Mouse (Mus musculus): ENCODE results near the gene Cdkn1a. TPM values are rescaled to one million over a fixed set of nuclear protein-coding genes. Genes with fewer than 3 reads are reported as not detected.
"Not testable (repeated sequence)": the region's sequence is repeated elsewhere in the genome, so short reads cannot be mapped to it uniquely, and the experiment has no call there.

The Cdkn1a gene
- polyA plus RNA-seq (2014; fragmentation: Nextera tagmentation; extraction: Ambion mirVana): 12.2 and 13.8 TPM in 2 replicates

- H3K4me2 ChIP-seq: no peak within 1 kb of the TSS
- peaks cover 28% of the 10 kb centered on the region for H3K27me3 ChIP-seq (replicated peaks; ENCODE audit: control insufficient read depth, insufficient read depth, low read length)
- ATAC-seq (replicated peaks; ENCODE audit: low FRiP score) (no peak), DNase-seq (ENCODE audit: low spot score) (no peak)
- H3K9me3 ChIP-seq (ENCODE audit: control insufficient read depth, low read length): no peaks in the 10 kb centered on the region
- H3K9ac ChIP-seq (ENCODE audit: low read depth, low read length): no peak within 1 kb of the TSS
- WGBS: 83% methylated on average over 3 of the region's 3 CpGs
- H3K36me3 ChIP-seq (ENCODE audit: control insufficient read depth, insufficient read depth, low read length): no peaks in the 10 kb centered on the region
- H3K27ac ChIP-seq (ENCODE audit: low read depth, low read length): no peak within 1 kb of the TSS
- H3K4me1 ChIP-seq (replicated peaks; ENCODE audit: control insufficient read depth, insufficient read depth, low read length): peaks cover 11% of the 10 kb centered on the region
- H3K4me3 ChIP-seq (ENCODE audit: low read depth, low read length): no peak within 1 kb of the TSS
Observed at GRCm38 (mm10) chr17:29090776-29091175, at the start of gene Cdkn1a. Gene Cdkn1a (plus strand): TSS chr17:29090976.

- not testable (repeated sequence) for H3K4me2 ChIP-seq; H3K27ac ChIP-seq (ENCODE audit: low read depth, low read length); H3K27me3 ChIP-seq (replicated peaks; ENCODE audit: control insufficient read depth, insufficient read depth, low read length); DNase-seq (ENCODE audit: low spot score); H3K9ac ChIP-seq (ENCODE audit: low read depth, low read length); H3K4me3 ChIP-seq (ENCODE audit: low read depth, low read length); ATAC-seq (replicated peaks; ENCODE audit: low FRiP score); H3K9me3 ChIP-seq (ENCODE audit: control insufficient read depth, low read length)
- Histone ChIP-seq H3K4me1 (replicated peaks; ENCODE audit: control insufficient read depth, insufficient read depth, low read length) (peaks cover 13% of the 10 kb centered on the region), H3K36me3 (ENCODE audit: control insufficient read depth, insufficient read depth, low read length) (peaks cover 67% of the 10 kb centered on the region)
- WGBS: 61% methylated on average over 3 of the region's 3 CpGs
Observed at GRCm38 (mm10) chr17:29041632-29042031, 49.1 kb upstream of the Cdkn1a start.

- DNase-seq (ENCODE audit: low spot score): no peak
- Histone ChIP-seq H3K36me3 (ENCODE audit: control insufficient read depth, insufficient read depth, low read length) (peaks cover 66% of the 10 kb centered on the region), H3K27me3 (replicated peaks; ENCODE audit: control insufficient read depth, insufficient read depth, low read length) (no peaks in the 10 kb centered on the region), H3K4me1 (replicated peaks; ENCODE audit: control insufficient read depth, insufficient read depth, low read length) (peaks cover 12% of the 10 kb centered on the region), H3K4me2 (no peak overlapping the region), H3K27ac (ENCODE audit: low read depth, low read length) (no peak overlapping the region), H3K4me3 (ENCODE audit: low read depth, low read length) (no peak overlapping the region), H3K9me3 (ENCODE audit: control insufficient read depth, low read length) (no peaks in the 10 kb centered on the region), H3K9ac (ENCODE audit: low read depth, low read length) (no peak overlapping the region)
- no peak for ATAC-seq (replicated peaks; ENCODE audit: low FRiP score)
Observed at GRCm38 (mm10) chr17:29042569-29042968, 48.2 kb upstream of the Cdkn1a start.

- Histone ChIP-seq H3K4me1 (replicated peaks; ENCODE audit: control insufficient read depth, insufficient read depth, low read length) (peaks cover 12% of the 10 kb centered on the region), H3K4me2 (no peak overlapping the region), H3K4me3 (ENCODE audit: low read depth, low read length) (no peak overlapping the region), H3K9ac (ENCODE audit: low read depth, low read length) (no peak overlapping the region), H3K9me3 (ENCODE audit: control insufficient read depth, low read length) (no peaks in the 10 kb centered on the region), H3K36me3 (ENCODE audit: control insufficient read depth, insufficient read depth, low read length) (peaks cover 59% of the 10 kb centered on the region), H3K27ac (ENCODE audit: low read depth, low read length) (no peak overlapping the region), H3K27me3 (replicated peaks; ENCODE audit: control insufficient read depth, insufficient read depth, low read length) (no peaks in the 10 kb centered on the region)
- no peak for ATAC-seq (replicated peaks; ENCODE audit: low FRiP score)
- 88% methylated on average over 3 of the region's 3 CpGs for WGBS
- DNase-seq (ENCODE audit: low spot score): no peak
Observed at GRCm38 (mm10) chr17:29043583-29043982, 47.2 kb upstream of the Cdkn1a start.

- peaks cover 11% of the 10 kb centered on the region for H3K4me1 ChIP-seq (replicated peaks; ENCODE audit: control insufficient read depth, insufficient read depth, low read length)
- H3K27ac ChIP-seq (ENCODE audit: low read depth, low read length): no peak overlapping the region
- 86% methylated on average over 6 of the region's 6 CpGs for WGBS
- H3K27me3 ChIP-seq (replicated peaks; ENCODE audit: control insufficient read depth, insufficient read depth, low read length): no peaks in the 10 kb centered on the region
- no peaks in the 10 kb centered on the region for H3K9me3 ChIP-seq (ENCODE audit: control insufficient read depth, low read length)
- no peak overlapping the region for H3K4me2 ChIP-seq
- H3K36me3 ChIP-seq (ENCODE audit: control insufficient read depth, insufficient read depth, low read length): peaks cover 57% of the 10 kb centered on the region
- ATAC-seq (replicated peaks; ENCODE audit: low FRiP score): peak; percentile 30; the same call in 1 of the 2 replicates
- H3K9ac ChIP-seq (ENCODE audit: low read depth, low read length): no peak overlapping the region
- no peak for DNase-seq (ENCODE audit: low spot score)
- H3K4me3 ChIP-seq (ENCODE audit: low read depth, low read length): no peak overlapping the region
Observed at GRCm38 (mm10) chr17:29044146-29044924, 46.4 kb upstream of the Cdkn1a start.

- H3K9ac ChIP-seq (ENCODE audit: low read depth, low read length): no peak overlapping the region
- H3K27me3 ChIP-seq (replicated peaks; ENCODE audit: control insufficient read depth, insufficient read depth, low read length): no peaks in the 10 kb centered on the region
- no peak overlapping the region for H3K4me2 ChIP-seq
- H3K4me3 ChIP-seq (ENCODE audit: low read depth, low read length): no peak overlapping the region
- H3K9me3 ChIP-seq (ENCODE audit: control insufficient read depth, low read length): no peaks in the 10 kb centered on the region
- no peak for ATAC-seq (replicated peaks; ENCODE audit: low FRiP score)
- 73% methylated on average over 1 of the region's 1 CpGs for whole genome bisulfite sequencing
- peaks cover 12% of the 10 kb centered on the region for H3K4me1 ChIP-seq (replicated peaks; ENCODE audit: control insufficient read depth, insufficient read depth, low read length)
- no peak overlapping the region for H3K27ac ChIP-seq (ENCODE audit: low read depth, low read length)
- peaks cover 52% of the 10 kb centered on the region for H3K36me3 ChIP-seq (ENCODE audit: control insufficient read depth, insufficient read depth, low read length)
- DNase-seq (ENCODE audit: low spot score): no peak
Observed at GRCm38 (mm10) chr17:29044925-29045319, 45.9 kb upstream of the Cdkn1a start.

GRCm38 (mm10) chr17:29045741-29046530 is 44.8 kb upstream of the Cdkn1a start:
- H3K9me3 ChIP-seq (ENCODE audit: control insufficient read depth, low read length): no peaks in the 10 kb centered on the region
- no peak overlapping the region for H3K4me3 ChIP-seq (ENCODE audit: low read depth, low read length)
- H3K27me3 ChIP-seq (replicated peaks; ENCODE audit: control insufficient read depth, insufficient read depth, low read length): no peaks in the 10 kb centered on the region
- no peak overlapping the region for H3K4me2 ChIP-seq
- WGBS: 74% methylated on average over 12 of the region's 12 CpGs
- no peak overlapping the region for H3K9ac ChIP-seq (ENCODE audit: low read depth, low read length)
- H3K36me3 ChIP-seq (ENCODE audit: control insufficient read depth, insufficient read depth, low read length): peaks cover 43% of the 10 kb centered on the region
- 0 out of 2 replicates have a peak, but pooled peaks have one; percentile 14 for ATAC-seq (replicated peaks; ENCODE audit: low FRiP score)
- H3K27ac ChIP-seq (ENCODE audit: low read depth, low read length): no peak overlapping the region
- H3K4me1 ChIP-seq (replicated peaks; ENCODE audit: control insufficient read depth, insufficient read depth, low read length): peaks cover 11% of the 10 kb centered on the region
- peak; percentile 65 for DNase-seq (ENCODE audit: low spot score)

GRCm38 (mm10) chr17:29046863-29047262 is 43.9 kb upstream of the Cdkn1a start:
- no peak for ATAC-seq (replicated peaks; ENCODE audit: low FRiP score)
- no peak for DNase-seq (ENCODE audit: low spot score)
- no peak overlapping the region for H3K27ac ChIP-seq (ENCODE audit: low read depth, low read length)
- no peak overlapping the region for H3K4me2 ChIP-seq
- no peak overlapping the region for H3K9ac ChIP-seq (ENCODE audit: low read depth, low read length)
- WGBS: 89% methylated on average over 3 of the region's 3 CpGs
- peaks cover 14% of the 10 kb centered on the region for H3K4me1 ChIP-seq (replicated peaks; ENCODE audit: control insufficient read depth, insufficient read depth, low read length)
- H3K4me3 ChIP-seq (ENCODE audit: low read depth, low read length): no peak overlapping the region
- H3K36me3 ChIP-seq (ENCODE audit: control insufficient read depth, insufficient read depth, low read length): peaks cover 42% of the 10 kb centered on the region
- H3K9me3 ChIP-seq (ENCODE audit: control insufficient read depth, low read length): no peaks in the 10 kb centered on the region
- no peaks in the 10 kb centered on the region for H3K27me3 ChIP-seq (replicated peaks; ENCODE audit: control insufficient read depth, insufficient read depth, low read length)

Measured in liver, embryonic 11.5 days (tissue).